Mouse (Mus musculus): Measurements from ENCODE around the gene Heg1. TPM values are rescaled to one million over a fixed set of nuclear protein-coding genes. Genes with fewer than 3 reads are reported as not detected.

Heg1 gene
- polyA plus RNA-seq, 1 experiment from 2014 or later = 33.5 TPM

DNA sequence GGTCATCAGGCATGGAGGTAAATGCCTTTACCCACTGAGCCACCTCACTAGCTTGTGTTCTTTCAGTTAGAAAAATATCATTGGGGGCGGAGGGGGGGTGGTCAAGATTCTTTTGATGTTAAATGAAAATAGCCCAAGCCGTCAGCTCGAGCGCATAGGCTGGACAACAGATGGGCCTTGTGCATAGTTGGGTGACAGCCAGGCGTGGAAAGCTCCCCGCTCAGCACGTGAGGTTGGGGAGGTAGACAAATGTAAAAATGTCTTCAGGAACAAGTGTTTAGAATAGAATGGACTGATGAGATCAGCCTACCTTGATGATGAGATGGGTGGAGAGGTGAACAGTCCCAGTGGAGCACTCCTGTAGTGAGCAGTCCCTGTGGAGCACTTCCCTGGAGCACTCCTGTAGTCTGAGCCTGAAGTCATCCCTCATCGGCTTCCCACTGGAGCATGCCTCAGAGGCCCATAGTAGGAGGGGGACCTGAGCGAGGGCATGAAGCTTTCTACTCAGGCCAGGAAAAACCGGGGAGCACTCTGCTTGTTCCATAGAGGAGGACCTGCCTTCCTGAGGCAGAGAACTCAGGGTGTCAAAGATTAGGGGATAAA lies 62.0 kb downstream of the Heg1 start:
- Histone ChIP-seq H3K4me1 (ENCODE audit: insufficient read depth, low read depth, low read length) (no peaks in the 10 kb centered on the region), H3K4me3 (ENCODE audit: low read depth, low read length) (no peak overlapping the region), H3K9ac (replicated peaks; ENCODE audit: low read depth) (no peak overlapping the region), H3K4me2 (replicated peaks; ENCODE audit: low read depth, low read length) (no peak overlapping the region), H3K27me3 (replicated peaks; ENCODE audit: insufficient read depth, low read length) (no peaks in the 10 kb centered on the region), H3K36me3 (ENCODE audit: insufficient read depth, low read length) (peaks cover 2% of the 10 kb centered on the region; the same call in 1 of the 2 replicates), H3K9me3 (ENCODE audit: low read length) (no peaks in the 10 kb centered on the region), H3K27ac (ENCODE audit: low read length) (no peak overlapping the region)
- 79% methylated on average over 10 of the region's 10 CpGs for WGBS
- no peak for DNase-seq (ENCODE audit: low spot score)
- TF ChIP-seq CTCF (IDR thresholded peaks at IDR 0.05) = no peak
- no peak for TF ChIP-seq EP300 (IDR thresholded peaks at IDR 0.05)
- ATAC-seq = no peak

GRCm38 (mm10) chr16:33747346-33747954 lies 63.3 kb downstream of the Heg1 start:
- Histone ChIP-seq H3K4me2 (replicated peaks; ENCODE audit: low read depth, low read length) (no peak overlapping the region), H3K36me3 (ENCODE audit: insufficient read depth, low read length) (peaks cover 5% of the 10 kb centered on the region; the same call in 1 of the 2 replicates), H3K4me1 (ENCODE audit: insufficient read depth, low read depth, low read length) (no peaks in the 10 kb centered on the region), H3K9ac (replicated peaks; ENCODE audit: low read depth) (no peak overlapping the region), H3K4me3 (ENCODE audit: low read depth, low read length) (no peak overlapping the region), H3K27me3 (replicated peaks; ENCODE audit: insufficient read depth, low read length) (no peaks in the 10 kb centered on the region), H3K27ac (ENCODE audit: low read length) (no peak overlapping the region), H3K9me3 (ENCODE audit: low read length) (no peaks in the 10 kb centered on the region)
- DNase-seq (ENCODE audit: low spot score) = no peak
- TF ChIP-seq EP300 (IDR thresholded peaks at IDR 0.05) (no peak), CTCF (IDR thresholded peaks at IDR 0.05) (no peak)
- WGBS = 56% methylated on average over 7 of the region's 7 CpGs
- no peak for ATAC-seq

DNA sequence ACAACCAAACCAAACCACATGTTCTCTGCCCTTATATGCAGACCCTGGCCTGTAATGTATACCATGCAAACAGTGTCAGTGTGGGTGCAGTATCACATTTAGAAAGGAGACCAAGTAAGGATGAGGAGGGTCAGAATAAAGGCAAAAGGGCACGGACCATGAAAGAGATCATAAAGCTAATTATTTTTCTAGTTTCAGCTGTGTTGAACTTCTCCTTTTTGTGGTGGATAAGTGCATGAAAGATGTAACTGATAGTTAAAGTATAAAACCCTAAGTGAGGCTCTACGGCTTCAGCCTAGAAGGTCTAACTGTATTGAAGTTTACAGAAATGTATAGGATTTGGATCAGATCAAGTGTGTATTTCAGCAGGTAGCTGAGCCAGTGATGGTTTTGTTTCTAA lies 63.8 kb downstream of the Heg1 start:
- TF ChIP-seq EP300 (IDR thresholded peaks at IDR 0.05) (no peak), CTCF (IDR thresholded peaks at IDR 0.05) (no peak)
- Histone ChIP-seq H3K4me3 (ENCODE audit: low read depth, low read length) (no peak overlapping the region), H3K9ac (replicated peaks; ENCODE audit: low read depth) (no peak overlapping the region), H3K9me3 (ENCODE audit: low read length) (no peaks in the 10 kb centered on the region), H3K4me2 (replicated peaks; ENCODE audit: low read depth, low read length) (no peak overlapping the region), H3K27me3 (replicated peaks; ENCODE audit: insufficient read depth, low read length) (no peaks in the 10 kb centered on the region), H3K4me1 (ENCODE audit: insufficient read depth, low read depth, low read length) (no peaks in the 10 kb centered on the region), H3K36me3 (ENCODE audit: insufficient read depth, low read length) (peaks cover 5% of the 10 kb centered on the region; the same call in 1 of the 2 replicates), H3K27ac (ENCODE audit: low read length) (no peak overlapping the region)
- ATAC-seq = no peak
- WGBS = 87% methylated on average over 2 of the region's 2 CpGs
- DNase-seq (ENCODE audit: low spot score) = no peak

- Histone ChIP-seq H3K27ac (ENCODE audit: low read length) (no peak overlapping the region), H3K9ac (replicated peaks; ENCODE audit: low read depth) (no peak overlapping the region), H3K9me3 (ENCODE audit: low read length) (no peaks in the 10 kb centered on the region), H3K4me2 (replicated peaks; ENCODE audit: low read depth, low read length) (peak overlapping the region; percentile 49), H3K36me3 (ENCODE audit: insufficient read depth, low read length) (peaks cover 8% of the 10 kb centered on the region; the same call in 1 of the 2 replicates), H3K4me3 (ENCODE audit: low read depth, low read length) (0 out of 2 replicates have a peak overlapping the region, but pooled peaks have one; percentile 19), H3K4me1 (ENCODE audit: insufficient read depth, low read depth, low read length) (no peaks in the 10 kb centered on the region), H3K27me3 (replicated peaks; ENCODE audit: insufficient read depth, low read length) (no peaks in the 10 kb centered on the region)
- peak; percentile 42; the same call in 1 of the 2 replicates for ATAC-seq
- no peak for TF ChIP-seq CTCF (IDR thresholded peaks at IDR 0.05)
- TF ChIP-seq EP300 (IDR thresholded peaks at IDR 0.05) = 0 out of 2 replicates have a peak, but pooled peaks have one; percentile 13
- peak; percentile 56 for DNase-seq (ENCODE audit: low spot score)
- 27% methylated on average over 13 of the region's 13 CpGs for WGBS
Observed at GRCm38 (mm10) chr16:33751152-33751551, 67.0 kb downstream of the Heg1 start.

- Histone ChIP-seq H3K9me3 (ENCODE audit: low read length) (no peaks in the 10 kb centered on the region), H3K9ac (replicated peaks; ENCODE audit: low read depth) (no peak overlapping the region), H3K27ac (ENCODE audit: low read length) (no peak overlapping the region), H3K27me3 (replicated peaks; ENCODE audit: insufficient read depth, low read length) (no peaks in the 10 kb centered on the region), H3K4me3 (ENCODE audit: low read depth, low read length) (0 out of 2 replicates have a peak overlapping the region, but pooled peaks have one; percentile 19), H3K36me3 (ENCODE audit: insufficient read depth, low read length) (peaks cover 8% of the 10 kb centered on the region; the same call in 1 of the 2 replicates), H3K4me1 (ENCODE audit: insufficient read depth, low read depth, low read length) (no peaks in the 10 kb centered on the region), H3K4me2 (replicated peaks; ENCODE audit: low read depth, low read length) (peak overlapping the region; percentile 49)
- DNase-seq (ENCODE audit: low spot score) (peak; percentile 37), ATAC-seq (peak; percentile 47)
- TF ChIP-seq EP300 (IDR thresholded peaks at IDR 0.05) (no peak), CTCF (IDR thresholded peaks at IDR 0.05) (no peak)
- WGBS = 43% methylated on average over 12 of the region's 12 CpGs
Observed at GRCm38 (mm10) chr16:33751590-33751989, 67.4 kb downstream of the Heg1 start.

DNA sequence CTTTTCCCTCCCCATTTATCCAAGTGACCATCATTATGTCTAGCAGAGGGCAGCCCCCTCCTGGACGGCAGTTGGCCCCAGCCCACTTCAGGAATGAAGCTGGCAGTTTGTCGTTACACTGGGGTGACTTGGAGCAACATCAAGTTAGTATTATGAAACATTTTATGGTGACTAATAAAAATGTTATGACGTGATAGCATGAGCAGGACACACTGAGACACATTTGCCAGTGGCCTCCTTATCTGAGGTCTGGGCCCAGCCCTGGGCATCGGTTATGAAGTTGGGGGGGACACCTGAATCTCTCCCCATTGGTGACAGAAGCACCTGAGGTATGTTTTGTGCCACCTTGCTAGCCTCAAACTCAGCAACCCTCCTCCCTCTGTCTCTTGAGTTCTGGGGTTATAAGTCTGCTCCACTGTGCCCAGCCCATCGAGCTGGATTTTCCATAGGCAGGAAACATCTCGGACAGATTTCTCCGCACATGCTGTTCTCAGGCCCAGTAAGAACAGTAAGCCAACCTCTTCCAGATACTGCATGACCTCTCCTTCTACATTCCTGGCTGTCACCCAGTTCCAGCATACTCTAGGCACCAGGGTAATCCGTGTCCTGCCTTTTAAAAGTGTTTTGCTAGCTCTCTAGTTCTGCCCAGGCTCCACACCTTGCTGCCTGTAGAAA lies 68.9 kb downstream of the Heg1 start:
- Histone ChIP-seq H3K27ac (ENCODE audit: low read length) (peak overlapping the region; percentile 68), H3K4me3 (ENCODE audit: low read depth, low read length) (no peak overlapping the region), H3K9ac (replicated peaks; ENCODE audit: low read depth) (no peak overlapping the region), H3K9me3 (ENCODE audit: low read length) (no peaks in the 10 kb centered on the region), H3K36me3 (ENCODE audit: insufficient read depth, low read length) (peaks cover 8% of the 10 kb centered on the region; the same call in 1 of the 2 replicates), H3K4me1 (ENCODE audit: insufficient read depth, low read depth, low read length) (no peaks in the 10 kb centered on the region), H3K27me3 (replicated peaks; ENCODE audit: insufficient read depth, low read length) (no peaks in the 10 kb centered on the region), H3K4me2 (replicated peaks; ENCODE audit: low read depth, low read length) (no peak overlapping the region)
- ATAC-seq (peak; percentile 86), DNase-seq (ENCODE audit: low spot score) (peak; percentile 70)
- no peak for TF ChIP-seq CTCF (IDR thresholded peaks at IDR 0.05)
- peak; percentile 79; the same call in 1 of the 2 replicates for TF ChIP-seq EP300 (IDR thresholded peaks at IDR 0.05)
- WGBS = 38% methylated on average over 8 of the region's 8 CpGs
